Mouse (Mus musculus) right cerebral cortex, postnatal 14 days (tissue): ENCODE results near the gene Pfkp.
A peak's percentile ranks its signal among the peaks of the same experiment; 100 is the strongest.

Source experiments
- DNase-seq: peaks from one replicate; pipeline ENCODE4 v3.0.0; 2022

Gene Pfkp

DNA sequence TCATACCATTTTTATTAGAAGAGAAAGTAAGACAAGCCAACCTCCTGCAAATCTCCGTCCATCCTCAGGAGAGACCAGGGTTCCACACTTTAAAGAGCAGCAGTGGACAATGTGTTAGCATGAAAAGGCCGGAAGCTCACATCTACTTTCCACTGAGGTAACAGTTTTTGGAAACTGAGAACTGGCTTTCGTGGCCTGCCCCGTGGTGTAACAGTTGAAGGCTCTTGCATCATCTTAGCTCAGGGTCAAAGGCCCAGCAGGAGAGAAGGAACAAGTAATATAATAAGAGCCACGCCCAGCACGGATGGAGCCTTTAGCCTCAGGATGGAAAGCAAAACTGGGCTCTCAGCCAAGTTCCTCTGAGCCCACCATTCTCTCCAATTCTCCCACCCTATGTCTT is 12.1 kb downstream of the Pfkp start:
- no peak for DNase-seq

DNA sequence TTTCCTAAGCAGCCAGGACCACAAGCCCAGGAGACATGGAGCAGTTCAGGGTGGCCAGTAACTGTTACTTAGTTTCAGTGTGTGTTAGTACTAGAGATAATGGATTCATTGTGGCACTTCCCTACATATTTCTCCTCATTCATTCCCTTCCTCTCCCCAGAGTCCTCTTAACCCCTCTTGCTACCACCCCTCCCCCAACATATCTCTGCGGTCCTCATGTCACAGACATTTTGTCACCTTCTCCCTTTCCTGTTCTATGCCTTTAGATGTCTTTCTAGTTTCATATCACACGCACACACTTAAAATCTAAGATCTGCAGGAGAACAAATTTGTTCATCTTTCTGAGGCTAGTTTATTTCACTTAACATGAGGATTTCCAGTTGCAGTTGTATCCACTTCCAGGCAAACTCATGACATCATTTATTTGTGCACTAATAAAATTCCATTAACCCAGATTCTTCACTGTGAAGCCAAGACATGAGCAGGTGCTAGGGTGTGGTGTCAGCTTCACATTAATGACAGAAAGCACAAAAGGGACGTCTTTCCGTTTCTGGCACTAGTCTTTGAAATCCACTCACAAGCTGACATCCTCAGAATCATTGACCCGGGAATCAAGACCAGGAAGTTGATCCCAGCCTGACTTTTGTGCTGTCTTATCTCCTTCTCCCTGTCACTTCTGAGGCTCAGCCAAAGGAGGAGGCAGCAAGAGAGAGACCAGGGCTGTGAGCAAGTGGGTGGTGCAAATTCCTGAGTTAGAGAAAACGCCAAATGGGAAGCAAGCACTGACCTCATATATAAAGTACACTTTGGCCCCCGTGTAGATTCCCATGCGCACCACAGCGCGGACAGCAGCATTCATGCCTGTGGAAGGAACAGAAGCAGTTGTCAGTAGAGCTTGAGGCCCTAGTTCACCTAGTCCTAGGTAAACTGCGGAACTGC is 13.2 kb downstream of the Pfkp start:
- DNase-seq: no peak

DNA sequence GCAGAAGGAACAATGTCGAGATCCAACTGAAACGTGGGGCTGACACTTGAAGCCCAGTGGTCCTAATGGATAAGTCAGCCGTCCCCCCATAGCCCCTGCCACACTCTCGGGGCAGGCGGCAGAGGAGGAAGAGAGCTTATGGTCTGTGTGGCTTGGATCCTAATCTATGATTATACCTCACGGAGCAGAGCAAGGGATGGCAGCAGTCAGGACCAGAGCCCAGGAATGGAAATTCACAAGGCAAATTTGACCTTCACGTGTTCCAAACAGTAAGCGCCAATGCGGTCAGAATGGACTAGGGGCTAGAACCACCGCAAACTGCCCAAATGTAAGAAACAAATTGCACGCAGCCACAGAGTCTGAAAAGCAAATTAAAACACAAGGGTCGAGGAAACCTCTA is 14.5 kb downstream of the Pfkp start:
- no peak for DNase-seq

DNA sequence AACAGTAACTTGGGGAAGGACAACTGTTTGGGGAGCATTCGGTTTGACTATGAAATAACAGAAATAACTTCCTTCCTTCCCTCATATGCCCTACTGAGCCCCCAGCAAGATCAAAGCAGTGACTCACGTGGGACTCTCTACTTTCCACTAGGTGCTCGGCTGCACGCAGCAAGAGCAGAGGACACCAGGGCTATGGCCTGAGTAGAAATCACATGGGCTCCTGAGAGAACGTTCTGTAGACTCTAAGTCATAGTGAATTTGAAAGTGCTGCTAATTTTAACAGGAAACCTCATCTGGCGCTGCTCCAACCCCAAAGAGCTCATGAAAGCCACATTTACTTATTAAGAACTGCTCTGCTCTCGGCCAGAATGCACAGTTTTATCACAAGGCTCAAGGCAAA is 15.1 kb downstream of the Pfkp start:
- DNase-seq: peak; percentile 60

DNA sequence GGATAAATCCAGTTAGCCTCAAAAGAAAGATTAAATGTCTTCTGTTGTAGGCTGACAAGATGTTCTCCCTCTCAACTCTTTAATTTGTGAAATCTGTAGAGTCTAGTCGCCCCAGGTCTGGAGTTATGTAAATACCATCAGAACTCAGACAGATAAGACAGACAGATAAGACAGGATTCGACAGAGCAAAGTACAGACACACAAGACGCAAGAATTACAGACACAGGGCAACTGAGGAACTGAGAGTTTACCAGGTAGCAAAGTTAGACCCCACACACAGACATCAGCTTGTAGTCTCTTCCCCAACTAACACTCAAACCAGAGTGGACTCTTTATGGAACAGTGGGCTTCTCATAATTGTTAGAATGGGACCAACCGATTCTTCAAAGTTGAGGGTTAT is 15.6 kb downstream of the Pfkp start:
- no peak for DNase-seq

DNA sequence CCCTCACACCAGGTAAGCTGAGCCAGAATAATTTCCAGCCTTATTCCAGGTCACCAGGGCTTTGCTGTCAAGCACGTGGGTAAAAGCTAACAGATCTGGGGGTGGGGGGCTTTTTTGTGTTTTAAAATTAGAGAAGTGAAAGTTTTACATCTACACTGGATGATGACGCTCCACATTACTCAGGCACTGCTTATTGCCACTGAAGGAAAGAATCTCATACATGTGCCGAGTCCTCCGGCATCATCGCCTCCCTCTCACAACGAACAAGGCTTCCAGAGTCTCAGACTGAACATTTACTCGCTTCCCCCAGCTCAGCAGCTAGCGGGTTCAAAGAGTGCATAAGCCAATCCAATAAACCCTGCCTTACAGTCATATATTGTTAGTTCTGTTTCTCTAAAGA is 16.1 kb downstream of the Pfkp start:
- no peak for DNase-seq

DNA sequence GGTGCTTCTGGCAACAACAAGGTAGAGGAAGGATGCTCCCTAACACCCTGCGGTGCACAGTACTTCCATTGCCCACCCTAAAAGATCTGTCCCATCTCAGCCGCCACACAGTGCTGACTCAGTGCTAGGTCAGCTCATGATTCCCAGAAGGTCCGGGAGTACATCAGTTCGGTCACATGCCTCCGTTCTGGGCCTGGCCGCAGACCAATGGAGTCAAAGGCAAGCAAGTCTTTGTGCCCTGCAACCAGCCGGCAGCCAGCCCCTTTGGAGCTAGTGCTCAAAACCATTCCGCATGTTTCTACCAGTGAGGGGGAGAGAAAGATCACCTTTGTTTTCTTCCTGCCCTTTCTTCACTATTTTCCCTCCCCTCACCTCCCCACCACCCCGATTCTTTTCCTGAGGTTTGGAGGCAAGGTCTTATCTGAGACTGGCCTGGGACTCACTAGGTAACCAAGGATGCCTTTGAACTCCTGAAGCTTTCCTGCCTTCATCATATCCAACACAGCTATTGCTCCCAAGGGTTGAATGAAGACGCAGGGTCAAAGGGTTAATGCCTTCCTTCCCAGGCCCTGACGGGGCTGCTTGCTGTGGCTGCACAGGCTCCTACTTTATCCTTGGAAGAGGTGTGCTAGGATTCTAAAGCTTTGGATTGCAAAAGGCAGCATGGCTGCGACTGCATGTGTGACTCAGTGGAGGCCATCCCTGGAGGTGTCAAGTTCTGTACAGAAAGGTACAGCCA is 16.6 kb downstream of the Pfkp start:
- no peak for DNase-seq

DNA sequence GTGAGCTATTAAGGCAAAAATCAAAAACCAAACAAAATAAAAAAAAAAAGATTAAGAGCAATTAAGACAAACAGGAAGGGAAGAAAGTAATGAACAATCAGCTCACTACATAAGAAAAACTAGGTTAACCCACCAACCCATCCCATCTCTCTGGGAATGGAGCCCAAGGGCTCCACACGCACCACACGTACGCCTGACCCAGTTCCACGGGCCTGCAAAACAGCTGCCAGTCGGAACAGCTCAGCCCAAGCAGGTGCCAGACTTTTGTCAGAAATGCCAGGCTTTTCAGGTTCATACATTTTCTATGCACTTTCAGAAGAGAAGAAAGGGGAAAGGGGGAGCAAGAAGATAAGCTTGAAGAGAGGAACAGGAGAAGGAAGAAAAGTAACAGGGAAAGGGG is 17.9 kb downstream of the Pfkp start:
- DNase-seq: no peak

- no peak for DNase-seq
These were observed 18.6 kb downstream of the Pfkp start for GRCm38 (mm10) chr13:6629927-6630326.

GRCm38 (mm10) chr13:6628998-6629764 is 19.4 kb downstream of the Pfkp start:
- no peak for DNase-seq

GRCm38 (mm10) chr13:6628261-6628660 is 20.3 kb downstream of the Pfkp start:
- DNase-seq: no peak

DNA sequence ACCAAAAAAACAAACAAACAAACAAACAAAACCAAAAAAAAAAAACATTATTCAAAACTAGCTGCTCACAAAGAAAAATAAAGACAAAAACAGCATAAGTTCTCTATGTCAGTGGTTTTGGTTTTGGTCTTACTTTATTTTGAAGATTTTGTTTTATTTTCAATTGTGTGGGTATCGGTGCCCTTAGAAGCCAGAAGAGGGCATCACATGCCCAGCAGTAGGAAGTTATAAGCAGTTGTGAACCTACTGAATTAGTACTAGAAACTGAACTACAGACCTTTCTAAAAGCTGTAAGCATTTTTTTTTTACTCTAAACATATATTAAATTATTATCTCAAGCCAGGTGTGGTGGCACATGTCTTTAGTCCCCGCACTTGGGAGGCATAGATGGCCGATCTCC is 21.2 kb downstream of the Pfkp start:
- DNase-seq: no peak

DNA sequence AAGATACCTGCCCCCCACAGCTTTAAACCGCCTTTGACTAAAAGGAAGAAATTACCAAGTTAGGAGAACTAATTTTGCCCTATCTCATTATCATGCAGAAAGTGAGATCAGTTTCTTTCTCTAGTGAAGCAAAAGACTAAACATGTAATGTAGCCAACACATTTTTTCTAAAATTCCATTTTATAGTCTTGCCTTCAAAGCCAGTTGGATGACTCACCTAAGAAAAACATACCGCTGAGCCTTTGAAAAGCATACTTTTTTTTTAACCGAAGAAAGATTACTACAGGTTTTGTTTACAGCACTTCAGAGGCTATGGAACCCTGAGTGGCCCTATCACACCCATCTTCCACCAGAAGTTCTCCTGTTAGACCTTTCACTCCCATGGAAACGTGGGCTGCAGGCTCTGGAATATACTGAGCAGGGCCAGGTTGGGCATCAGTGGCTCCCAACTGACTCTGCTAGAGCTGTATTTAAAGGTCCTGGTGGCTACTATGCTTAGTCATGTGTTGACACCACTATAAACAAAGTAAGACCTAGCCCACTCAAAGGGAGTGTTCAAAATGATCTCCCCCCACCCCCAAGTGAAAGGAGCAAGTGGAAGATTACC is 22.0 kb downstream of the Pfkp start:
- no peak for DNase-seq

DNA sequence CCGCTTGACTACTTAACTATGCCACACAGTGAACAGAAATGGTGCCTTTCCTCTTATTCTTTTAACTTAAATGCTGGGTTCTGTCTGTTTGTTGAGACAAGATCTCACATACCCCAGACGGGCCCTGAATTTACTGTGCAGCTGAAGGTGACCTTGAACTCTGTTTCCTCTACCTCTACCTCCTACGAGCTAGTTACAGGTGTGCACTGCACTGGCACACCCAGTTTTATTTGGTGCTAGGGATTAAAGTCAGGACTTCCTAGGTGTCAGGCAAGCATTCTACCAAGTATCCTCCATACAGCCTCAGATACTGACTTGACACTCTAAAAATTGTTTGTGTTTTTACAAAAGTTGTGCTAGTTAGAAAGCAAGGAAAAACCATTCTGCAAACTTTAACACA is 22.6 kb downstream of the Pfkp start:
- DNase-seq: no peak

DNA sequence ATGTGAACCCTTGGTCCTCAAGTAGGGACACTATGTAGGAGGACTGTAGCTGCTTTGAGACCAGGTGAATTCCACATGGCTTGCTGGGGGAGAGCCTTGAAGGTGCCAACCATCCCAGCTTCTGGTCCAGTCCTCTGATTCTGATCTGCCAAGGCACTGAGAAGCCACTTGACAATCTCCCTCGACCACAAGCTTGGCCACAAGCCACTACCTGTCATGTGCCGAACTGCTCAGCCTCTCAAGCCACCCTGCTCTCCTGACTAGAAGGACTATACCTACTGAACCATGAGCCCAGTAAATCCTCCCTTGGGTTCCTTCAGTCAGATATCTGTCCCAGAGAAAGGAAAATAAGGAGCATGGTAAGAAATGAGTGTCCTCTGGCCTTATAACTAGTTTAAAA is 24.0 kb downstream of the Pfkp start:
- no peak for DNase-seq

- DNase-seq: no peak
These were observed 24.5 kb downstream of the Pfkp start for GRCm38 (mm10) chr13:6624121-6624520.

GRCm38 (mm10) chr13:6621831-6622230 is 26.7 kb downstream of the Pfkp start:
- no peak for DNase-seq

DNA sequence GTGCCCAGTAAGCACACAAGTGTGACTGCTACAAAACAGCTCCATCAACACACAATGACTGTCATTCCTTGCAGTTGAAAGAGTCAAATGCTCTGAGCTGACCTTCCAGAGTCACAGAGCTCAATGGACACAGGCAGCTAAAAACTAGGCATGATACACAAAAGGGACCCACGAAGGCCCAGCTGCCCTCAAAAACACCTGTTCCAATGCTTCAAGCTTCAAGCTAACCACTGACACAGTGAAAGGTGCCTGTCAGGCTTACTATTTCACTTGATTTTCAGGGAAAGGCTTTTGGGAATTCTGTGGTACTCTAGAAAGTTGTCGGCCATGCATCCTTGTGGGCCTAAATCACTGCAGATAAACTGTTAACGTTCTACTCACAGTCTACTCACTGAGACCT is 28.3 kb downstream of the Pfkp start:
- no peak for DNase-seq

DNA sequence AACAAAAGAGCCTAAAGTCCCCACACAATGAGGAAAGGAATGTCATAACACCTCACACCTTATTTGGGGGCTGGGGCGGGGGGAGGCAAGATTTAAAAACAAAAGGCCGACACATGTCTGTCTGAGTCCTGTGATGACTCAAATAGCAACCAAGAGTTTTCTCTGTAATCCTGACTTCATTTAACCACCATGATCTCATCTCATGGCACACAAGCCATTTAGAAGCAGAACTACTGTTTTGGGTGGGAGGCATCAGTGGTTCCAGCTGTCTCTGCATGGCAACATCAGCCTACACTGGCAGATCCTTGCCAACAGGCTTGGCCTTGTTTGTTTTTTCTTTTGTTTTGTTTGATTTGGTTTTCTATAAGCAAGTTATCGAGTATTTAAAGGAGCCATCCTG is 29.9 kb downstream of the Pfkp start:
- peak; percentile 1 for DNase-seq

DNA sequence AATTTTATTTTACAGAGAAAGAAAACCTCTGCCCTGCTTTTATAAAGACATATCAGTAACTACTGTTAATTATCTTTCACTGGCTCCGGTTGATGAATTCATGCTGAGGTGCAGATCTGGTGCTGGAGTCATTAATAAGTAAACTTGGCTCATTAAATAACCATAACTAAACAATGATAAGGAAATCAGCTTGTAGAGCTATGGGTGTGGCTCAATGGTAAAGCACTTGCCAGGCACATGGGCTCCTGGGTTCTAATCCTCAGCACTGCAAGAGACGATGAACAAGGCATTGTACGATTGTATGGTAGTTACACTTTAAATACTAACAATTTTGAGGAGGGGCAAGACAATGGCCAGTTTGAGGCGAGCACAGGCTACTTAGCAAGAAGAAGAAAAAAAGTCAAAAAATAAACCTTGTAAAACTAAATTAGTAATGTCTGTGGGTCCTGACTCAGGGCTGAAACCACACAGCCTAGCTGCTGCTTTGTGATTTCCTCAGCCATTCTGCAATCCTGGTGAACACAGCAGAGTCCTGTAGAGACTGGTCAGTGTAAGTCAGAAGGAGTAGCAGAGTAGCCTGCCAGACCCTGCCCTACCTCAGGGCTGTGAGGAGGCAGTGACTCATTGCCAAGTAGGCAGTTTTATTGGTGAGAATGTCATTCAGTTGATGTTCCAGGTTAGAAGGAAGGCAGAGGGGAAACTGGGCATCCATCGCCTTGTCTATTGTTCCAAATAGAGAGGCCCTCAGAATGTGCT is 34.7 kb downstream of the Pfkp start:
- DNase-seq: no peak

DNA sequence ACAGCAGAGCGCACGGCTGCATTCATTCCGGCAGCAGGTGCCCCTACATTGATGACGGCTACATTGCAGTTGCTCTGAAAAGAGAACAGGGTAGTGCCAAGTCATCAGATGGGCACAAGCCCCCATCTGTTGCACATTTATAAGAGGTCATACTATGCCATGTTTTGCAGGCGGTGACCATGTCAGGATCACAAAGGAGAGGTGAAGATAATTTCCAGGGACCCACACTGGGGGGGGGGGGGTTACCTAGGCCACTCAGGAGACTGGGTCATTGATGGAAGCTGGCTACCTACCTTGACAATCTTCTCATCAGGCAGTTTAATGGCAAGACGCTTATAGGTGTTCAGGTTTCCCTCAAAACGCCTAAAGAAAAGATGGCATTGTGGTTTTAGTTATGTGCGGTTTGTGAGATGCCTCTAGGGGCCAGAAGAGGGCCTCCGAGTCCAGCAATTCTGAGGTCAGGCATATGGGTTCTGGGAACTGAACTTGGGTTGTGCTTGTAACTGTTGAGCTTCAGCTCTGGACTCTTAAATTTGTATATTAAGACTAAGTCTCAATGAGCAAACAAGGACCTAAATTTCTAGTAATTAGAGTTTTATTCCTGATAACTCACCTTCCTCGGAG is 45.7 kb downstream of the Pfkp start:
- DNase-seq: no peak

- no peak for DNase-seq
These were observed 46.9 kb downstream of the Pfkp start for GRCm38 (mm10) chr13:6601676-6602075.
